ENCODE assay signal across 29 mouse cellular contexts in the genomic region with DNA sequence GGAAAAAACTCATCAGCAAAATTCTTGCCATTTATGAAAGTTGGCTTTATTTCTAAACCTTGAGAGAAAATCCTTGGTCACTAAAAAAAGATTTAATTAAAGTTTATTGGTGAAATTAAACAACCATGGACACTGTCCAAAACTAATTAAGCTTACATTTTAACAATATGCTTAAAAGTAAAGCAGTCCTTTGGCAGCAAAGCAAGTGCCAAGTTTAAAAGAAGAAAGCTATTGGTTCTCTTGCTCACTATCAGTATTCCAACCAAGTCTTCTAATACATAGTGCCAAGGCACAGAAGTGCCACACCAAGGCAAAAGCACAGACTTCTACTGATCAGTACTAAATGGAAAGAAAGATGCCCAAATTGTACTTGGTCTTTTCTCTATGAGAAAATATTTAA. TPM values are rescaled to one million over a fixed set of nuclear protein-coding genes. Genes with fewer than 3 reads are reported as not detected.
DNase-seq lines count a peak whose midpoint lies in the region; ATAC-seq and TF ChIP-seq lines count a peak whose summit lies in the region.
"Had no signal": no experiment of that assay in that cellular context is flagged by ENCODE, and none has a peak within 500 bp of the region (broad histone marks: within the 10 kb centered on the region; RNA-seq: fewer than 3 reads in every experiment).

No protein-coding gene starts in this region.

- TF ChIP-seq CTCF in cortical plate, adult 2 months (IDR thresholded peaks at IDR 0.05; ENCODE audit: extremely low read depth, insufficient read depth, low read length), result no peak

- no peaks in the 10 kb centered on the region for H3K27me3 ChIP-seq in forebrain, embryonic 16.5 days (replicated peaks; ENCODE audit: control insufficient read depth, insufficient read depth, low read length)
- no peaks in the 10 kb centered on the region for H3K27me3 ChIP-seq in forebrain, embryonic 13.5 days
- no peaks in the 10 kb centered on the region for H3K27me3 ChIP-seq in hindbrain, embryonic 16.5 days (replicated peaks; ENCODE audit: control insufficient read depth, insufficient read depth, low read length)
- H3K27me3 ChIP-seq in hindbrain, embryonic 10.5 days (ENCODE audit: insufficient read depth, poor library complexity, severe bottlenecking), result no peaks in the 10 kb centered on the region
- H3K27me3 ChIP-seq in limb, embryonic 14.5 days (ENCODE audit: control insufficient read depth, insufficient read depth, low read length), result no peaks in the 10 kb centered on the region
- H3K27me3 ChIP-seq in limb, embryonic 10.5 days (ENCODE audit: low read depth, poor library complexity, severe bottlenecking), result no peaks in the 10 kb centered on the region
- no peaks in the 10 kb centered on the region for H3K27me3 ChIP-seq in intestine, embryonic 15.5 days (replicated peaks)
- H3K27me3 ChIP-seq: embryonic facial prominence, embryonic 12.5 days; limb, embryonic 12.5 days; lung, embryonic 15.5 days; midbrain, embryonic 15.5 days; neural tube, embryonic 13.5 days; stomach, embryonic 15.5 days had no signal

- DNase-seq in hindbrain, embryonic 10.5 days (ENCODE audit: low spot score), result no peak
- peak; percentile 50 for DNase-seq in limb, embryonic 14.5 days (ENCODE audit: low spot score)
- no peak for DNase-seq in limb, embryonic 10.5 days (ENCODE audit: low spot score)
- DNase-seq: adrenal gland, postnatal 36 days; cerebellum, adult 8-10 months; cerebellum, postnatal 25 days; embryo, embryonic 11 days; gastrocnemius, postnatal 14 days; heart, postnatal 36 days; kidney, postnatal 25 days; layer of hippocampus, postnatal 36 days; retina, postnatal 1 day; right cerebral cortex, postnatal 14 days had no signal

- no peak overlapping the region for H3K4me2 ChIP-seq in forebrain, embryonic 16.5 days (ENCODE audit: low read length)
- no peak overlapping the region for H3K4me2 ChIP-seq in forebrain, embryonic 13.5 days
- H3K4me2 ChIP-seq in hindbrain, embryonic 16.5 days (ENCODE audit: low read length), result no peak overlapping the region
- H3K4me2 ChIP-seq in limb, embryonic 14.5 days (replicated peaks; ENCODE audit: low read depth, low read length, severe bottlenecking), result no peak overlapping the region
- H3K4me2 ChIP-seq in intestine, embryonic 15.5 days (replicated peaks), result no peak overlapping the region
- H3K4me2 ChIP-seq: embryonic facial prominence, embryonic 12.5 days; limb, embryonic 12.5 days; lung, embryonic 15.5 days; midbrain, embryonic 15.5 days; neural tube, embryonic 13.5 days; stomach, embryonic 15.5 days had no signal

- H3K4me3 ChIP-seq in forebrain, embryonic 16.5 days (replicated peaks; ENCODE audit: low read length), result no peak overlapping the region
- H3K4me3 ChIP-seq in forebrain, embryonic 13.5 days, result no peak overlapping the region
- no peak overlapping the region for H3K4me3 ChIP-seq in hindbrain, embryonic 16.5 days (ENCODE audit: low read length)
- no peak overlapping the region for H3K4me3 ChIP-seq in hindbrain, embryonic 10.5 days
- H3K4me3 ChIP-seq in limb, embryonic 14.5 days (replicated peaks; ENCODE audit: low read length), result no peak overlapping the region
- no peak overlapping the region for H3K4me3 ChIP-seq in limb, embryonic 10.5 days
- H3K4me3 ChIP-seq in cortical plate, adult 2 months (ENCODE audit: insufficient read depth, low read length), result no peak overlapping the region
- H3K4me3 ChIP-seq in intestine, embryonic 15.5 days (replicated peaks), result no peak overlapping the region
- H3K4me3 ChIP-seq: embryonic facial prominence, embryonic 12.5 days; limb, embryonic 12.5 days; lung, embryonic 15.5 days; midbrain, embryonic 10.5 days; midbrain, embryonic 15.5 days; myocyte; neural tube, embryonic 13.5 days; stomach, embryonic 15.5 days had no signal

- peak; percentile 49; the same call in 1 of the 2 replicates for ATAC-seq in forebrain, embryonic 16.5 days
- ATAC-seq in forebrain, embryonic 13.5 days, result no peak
- ATAC-seq in hindbrain, embryonic 16.5 days, result peak; percentile 59; the same call in 1 of the 2 replicates
- no peak for ATAC-seq in limb, embryonic 14.5 days (ENCODE audit: low FRiP score, low read depth)
- no peak for ATAC-seq in intestine, embryonic 15.5 days
- ATAC-seq: CD4-positive, CD25-positive, alpha-beta regulatory T cell, adult 4 months; intestine, postnatal 0 days; midbrain, embryonic 15.5 days had no signal

- no peak overlapping the region for H3K27ac ChIP-seq in forebrain, embryonic 16.5 days (ENCODE audit: low read length)
- no peak overlapping the region for H3K27ac ChIP-seq in forebrain, embryonic 13.5 days
- no peak overlapping the region for H3K27ac ChIP-seq in hindbrain, embryonic 16.5 days (ENCODE audit: low read depth, low read length)
- no peak overlapping the region for H3K27ac ChIP-seq in hindbrain, embryonic 10.5 days
- no peak overlapping the region for H3K27ac ChIP-seq in limb, embryonic 14.5 days (replicated peaks; ENCODE audit: low read depth, low read length)
- H3K27ac ChIP-seq in limb, embryonic 10.5 days, result no peak overlapping the region
- H3K27ac ChIP-seq in cortical plate, adult 2 months (ENCODE audit: insufficient read depth, low read length), result peak overlapping the region; percentile 97; the same call in 1 of the 2 replicates
- no peak overlapping the region for H3K27ac ChIP-seq in intestine, embryonic 15.5 days
- H3K27ac ChIP-seq: embryonic facial prominence, embryonic 12.5 days; limb, embryonic 12.5 days; lung, embryonic 15.5 days; midbrain, embryonic 10.5 days; midbrain, embryonic 15.5 days; neural tube, embryonic 13.5 days; stomach, embryonic 15.5 days had no signal

- no peaks in the 10 kb centered on the region for H3K36me3 ChIP-seq in forebrain, embryonic 16.5 days (ENCODE audit: control insufficient read depth, insufficient read depth)
- H3K36me3 ChIP-seq in forebrain, embryonic 13.5 days (ENCODE audit: poor library complexity, severe bottlenecking), result 0 out of 2 replicates have a peak, but pooled peaks cover 5% of the 10 kb centered on the region
- H3K36me3 ChIP-seq in hindbrain, embryonic 16.5 days (ENCODE audit: control insufficient read depth, insufficient read depth, low read length), result no peaks in the 10 kb centered on the region
- H3K36me3 ChIP-seq in hindbrain, embryonic 10.5 days, result peaks cover 20% of the 10 kb centered on the region
- 0 out of 2 replicates have a peak, but pooled peaks cover 5% of the 10 kb centered on the region for H3K36me3 ChIP-seq in limb, embryonic 14.5 days (ENCODE audit: control insufficient read depth, insufficient read depth, low read length)
- H3K36me3 ChIP-seq in limb, embryonic 10.5 days, result peaks cover 15% of the 10 kb centered on the region; the same call in 1 of the 2 replicates
- no peaks in the 10 kb centered on the region for H3K36me3 ChIP-seq in intestine, embryonic 15.5 days
- H3K36me3 ChIP-seq: lung, embryonic 15.5 days; midbrain, embryonic 15.5 days; neural tube, embryonic 13.5 days; stomach, embryonic 15.5 days had no signal

- H3K9me3 ChIP-seq in forebrain, embryonic 16.5 days (ENCODE audit: control insufficient read depth, low read length), result no peaks in the 10 kb centered on the region
- H3K9me3 ChIP-seq in forebrain, embryonic 13.5 days (replicated peaks), result no peaks in the 10 kb centered on the region
- H3K9me3 ChIP-seq in hindbrain, embryonic 16.5 days (ENCODE audit: control insufficient read depth, low read length), result no peaks in the 10 kb centered on the region
- H3K9me3 ChIP-seq in hindbrain, embryonic 10.5 days, result no peaks in the 10 kb centered on the region
- no peaks in the 10 kb centered on the region for H3K9me3 ChIP-seq in limb, embryonic 14.5 days (ENCODE audit: control insufficient read depth, low read length)
- H3K9me3 ChIP-seq in limb, embryonic 10.5 days (replicated peaks), result no peaks in the 10 kb centered on the region
- H3K9me3 ChIP-seq in intestine, embryonic 15.5 days, result no peaks in the 10 kb centered on the region
- H3K9me3 ChIP-seq: embryonic facial prominence, embryonic 12.5 days; limb, embryonic 12.5 days; lung, embryonic 15.5 days; midbrain, embryonic 10.5 days; midbrain, embryonic 15.5 days; neural tube, embryonic 13.5 days; stomach, embryonic 15.5 days had no signal

- H3K9ac ChIP-seq in forebrain, embryonic 16.5 days (replicated peaks; ENCODE audit: low read depth, low read length), result no peak overlapping the region
- no peak overlapping the region for H3K9ac ChIP-seq in forebrain, embryonic 13.5 days
- no peak overlapping the region for H3K9ac ChIP-seq in hindbrain, embryonic 16.5 days (ENCODE audit: low read depth, low read length)
- no peak overlapping the region for H3K9ac ChIP-seq in limb, embryonic 14.5 days (ENCODE audit: low read depth, low read length, severe bottlenecking)
- no peak overlapping the region for H3K9ac ChIP-seq in intestine, embryonic 15.5 days
- H3K9ac ChIP-seq: embryonic facial prominence, embryonic 12.5 days; limb, embryonic 12.5 days; lung, embryonic 15.5 days; midbrain, embryonic 15.5 days; neural tube, embryonic 13.5 days; stomach, embryonic 15.5 days had no signal

- TF ChIP-seq POLR2A in limb, embryonic 14.5 days (IDR thresholded peaks at IDR 0.05; ENCODE audit: borderline replicate concordance, extremely low read depth, insufficient read depth, insufficient read length), result no peak
- no peak for TF ChIP-seq POLR2A in cortical plate, adult 2 months (IDR thresholded peaks at IDR 0.05; ENCODE audit: extremely low read depth, insufficient read depth, low read length)

- H3K4me1 ChIP-seq in forebrain, embryonic 16.5 days (replicated peaks; ENCODE audit: control insufficient read depth, insufficient read depth, low read length), result peaks cover 19% of the 10 kb centered on the region
- peaks cover 15% of the 10 kb centered on the region; the same call in 1 of the 2 replicates for H3K4me1 ChIP-seq in forebrain, embryonic 13.5 days
- 0 out of 2 replicates have a peak, but pooled peaks cover 2% of the 10 kb centered on the region for H3K4me1 ChIP-seq in hindbrain, embryonic 16.5 days (ENCODE audit: control insufficient read depth, insufficient read depth, low read depth, low read length)
- H3K4me1 ChIP-seq in hindbrain, embryonic 10.5 days (replicated peaks), result peaks cover 10% of the 10 kb centered on the region; the same call in 1 of the 2 replicates
- H3K4me1 ChIP-seq in limb, embryonic 14.5 days (ENCODE audit: control insufficient read depth, insufficient read depth, low read length), result no peaks in the 10 kb centered on the region
- no peaks in the 10 kb centered on the region for H3K4me1 ChIP-seq in limb, embryonic 10.5 days
- peaks cover 3% of the 10 kb centered on the region; the same call in 1 of the 2 replicates for H3K4me1 ChIP-seq in cortical plate, adult 2 months (ENCODE audit: control insufficient read depth, insufficient read depth, low read length)
- no peaks in the 10 kb centered on the region for H3K4me1 ChIP-seq in intestine, embryonic 15.5 days (replicated peaks)
- H3K4me1 ChIP-seq: embryonic facial prominence, embryonic 12.5 days; limb, embryonic 12.5 days had no signal

RNA-seq across cellular contexts. Expression of a gene that starts 21.7 kb away (rescaled TPM):
- polyA plus RNA-seq in forebrain, embryonic 16.5 days (2015; fragmentation: Nextera tagmentation; extraction: Ambion mirVana), result 10.4 and 11.1 TPM in 2 replicates
- polyA plus RNA-seq in forebrain, embryonic 13.5 days (2015; fragmentation: Nextera tagmentation; extraction: Ambion mirVana), result 8.1 and 10.1 TPM in 2 replicates
- 8.7 and 10.6 TPM in 2 replicates for polyA plus RNA-seq in hindbrain, embryonic 16.5 days (2015; fragmentation: Nextera tagmentation; extraction: Ambion mirVana)
- polyA plus RNA-seq in hindbrain, embryonic 10.5 days (2016; fragmentation: Nextera tagmentation; extraction: Ambion mirVana), result 12.7 and 14.0 TPM in 2 replicates
- 16.3 and 17.3 TPM in 2 replicates for polyA plus RNA-seq in limb, embryonic 14.5 days (2012; rRNA removed)
- 9.6 and 11.0 TPM in 2 replicates for polyA plus RNA-seq in limb, embryonic 14.5 days (2014; fragmentation: Nextera tagmentation; extraction: Ambion mirVana)
- 13.5 and 16.6 TPM in 2 replicates for polyA plus RNA-seq in limb, embryonic 10.5 days (2016; fragmentation: Nextera tagmentation; extraction: Ambion mirVana)
- polyA plus RNA-seq in cortical plate, adult 2 months (2012; rRNA removed), result 47.8 and 49.8 TPM in 2 replicates
- 3.8 and 4.4 TPM in 2 replicates for polyA plus RNA-seq in intestine, embryonic 15.5 days (2015; fragmentation: Nextera tagmentation; extraction: Ambion mirVana)

RNA-seq across cellular contexts. Expression of a gene that starts 37.2 kb away (rescaled TPM):
- 0.31 TPM in 1 of 2 replicates, not detected in the other for polyA plus RNA-seq in forebrain, embryonic 16.5 days (2015; fragmentation: Nextera tagmentation; extraction: Ambion mirVana)
- polyA plus RNA-seq in forebrain, embryonic 13.5 days (2015; fragmentation: Nextera tagmentation; extraction: Ambion mirVana), result not detected in 2 replicates
- polyA plus RNA-seq in hindbrain, embryonic 16.5 days (2015; fragmentation: Nextera tagmentation; extraction: Ambion mirVana), result 0.15 and 3.7 TPM in 2 replicates
- 0.27 and 0.51 TPM in 2 replicates for polyA plus RNA-seq in hindbrain, embryonic 10.5 days (2016; fragmentation: Nextera tagmentation; extraction: Ambion mirVana)
- polyA plus RNA-seq in limb, embryonic 14.5 days (2012; rRNA removed), result 6.9 and 8.5 TPM in 2 replicates
- 3.8 and 9.7 TPM in 2 replicates for polyA plus RNA-seq in limb, embryonic 14.5 days (2014; fragmentation: Nextera tagmentation; extraction: Ambion mirVana)
- polyA plus RNA-seq in limb, embryonic 10.5 days (2016; fragmentation: Nextera tagmentation; extraction: Ambion mirVana), result 0.86 TPM in 1 of 2 replicates, not detected in the other
- polyA plus RNA-seq in cortical plate, adult 2 months (2012; rRNA removed), result not detected in 2 replicates
- 0.13 and 0.57 TPM in 2 replicates for polyA plus RNA-seq in intestine, embryonic 15.5 days (2015; fragmentation: Nextera tagmentation; extraction: Ambion mirVana)
- polyA plus RNA-seq: CD4-positive, CD25-positive, alpha-beta regulatory T cell, adult 4 months; intestine, postnatal 0 days; midbrain, embryonic 10.5 days; neural tube, embryonic 13.5 days; small intestine, adult 2 months had no signal

RNA-seq across cellular contexts. Expression of a gene that starts 49.0 kb away (rescaled TPM):
- polyA plus RNA-seq in forebrain, embryonic 16.5 days (2015; fragmentation: Nextera tagmentation; extraction: Ambion mirVana), result 0.12 and 0.14 TPM in 2 replicates
- polyA plus RNA-seq in forebrain, embryonic 13.5 days (2015; fragmentation: Nextera tagmentation; extraction: Ambion mirVana), result 0.13 and 0.14 TPM in 2 replicates
- 0.23 and 1.6 TPM in 2 replicates for polyA plus RNA-seq in hindbrain, embryonic 16.5 days (2015; fragmentation: Nextera tagmentation; extraction: Ambion mirVana)
- polyA plus RNA-seq in hindbrain, embryonic 10.5 days (2016; fragmentation: Nextera tagmentation; extraction: Ambion mirVana), result 0.21 and 0.46 TPM in 2 replicates
- polyA plus RNA-seq in limb, embryonic 14.5 days (2012; rRNA removed), result 25.4 and 27.1 TPM in 2 replicates
- 25.2 and 31.5 TPM in 2 replicates for polyA plus RNA-seq in limb, embryonic 14.5 days (2014; fragmentation: Nextera tagmentation; extraction: Ambion mirVana)
- polyA plus RNA-seq in limb, embryonic 10.5 days (2016; fragmentation: Nextera tagmentation; extraction: Ambion mirVana), result 0.51 and 1.9 TPM in 2 replicates
- polyA plus RNA-seq in cortical plate, adult 2 months (2012; rRNA removed), result 0.11 and 0.19 TPM in 2 replicates
- polyA plus RNA-seq in intestine, embryonic 15.5 days (2015; fragmentation: Nextera tagmentation; extraction: Ambion mirVana), result 0.13 and 0.52 TPM in 2 replicates
- polyA plus RNA-seq: CD4-positive, CD25-positive, alpha-beta regulatory T cell, adult 4 months had no signal

RNA-seq across cellular contexts. Expression of a gene that starts 55.0 kb away (rescaled TPM):
- 96.8 and 101 TPM in 2 replicates for polyA plus RNA-seq in forebrain, embryonic 16.5 days (2015; fragmentation: Nextera tagmentation; extraction: Ambion mirVana)
- polyA plus RNA-seq in forebrain, embryonic 13.5 days (2015; fragmentation: Nextera tagmentation; extraction: Ambion mirVana), result 75.9 and 84.7 TPM in 2 replicates
- 80.6 and 103 TPM in 2 replicates for polyA plus RNA-seq in hindbrain, embryonic 16.5 days (2015; fragmentation: Nextera tagmentation; extraction: Ambion mirVana)
- polyA plus RNA-seq in hindbrain, embryonic 10.5 days (2016; fragmentation: Nextera tagmentation; extraction: Ambion mirVana), result 111 and 112 TPM in 2 replicates
- 149 and 207 TPM in 2 replicates for polyA plus RNA-seq in limb, embryonic 14.5 days (2012; rRNA removed)
- 77.2 and 84.0 TPM in 2 replicates for polyA plus RNA-seq in limb, embryonic 14.5 days (2014; fragmentation: Nextera tagmentation; extraction: Ambion mirVana)
- polyA plus RNA-seq in limb, embryonic 10.5 days (2016; fragmentation: Nextera tagmentation; extraction: Ambion mirVana), result 113 and 122 TPM in 2 replicates
- polyA plus RNA-seq in cortical plate, adult 2 months (2012; rRNA removed), result 77.2 and 79.3 TPM in 2 replicates
- 82.8 and 96.2 TPM in 2 replicates for polyA plus RNA-seq in intestine, embryonic 15.5 days (2015; fragmentation: Nextera tagmentation; extraction: Ambion mirVana)

Comparison
In these comparisons a context has a peak if more than half of its experiments do, and no peak if none do; other contexts are left out.
1. ATAC-seq: peak in forebrain, embryonic 16.5 days (single experiment) and hindbrain, embryonic 16.5 days (single experiment); none in forebrain, embryonic 13.5 days (single experiment), limb, embryonic 14.5 days (single experiment) and intestine, embryonic 15.5 days (single experiment).